Mouse (Mus musculus) lung, postnatal 0 days (tissue): ENCODE data around the gene Mesp2. TPM values are rescaled to one million over a fixed set of nuclear protein-coding genes. Genes with fewer than 3 reads are reported as not detected.
"Not testable (repeated sequence)": the region's sequence is repeated elsewhere in the genome, so short reads cannot be mapped to it uniquely, and the experiment has no call there.

Experiments used
- ATAC-seq: fragments of 200-750 bp; cut with Nextera tagmentation; 2 replicates; pipeline ENCODE4 v1.8.0; 2017; ENCODE audit warnings: moderate library complexity
- DNase-seq: peaks from one replicate; pipeline ENCODE4 v3.0.0-alpha.2; 2016; ENCODE audit warnings: low spot score
- H3K27ac ChIP-seq: fragments of 300-500 bp; sonication (generic); 2 replicates; pipeline ENCODE4 v1.5.1; 2014; ENCODE audit warnings: antibody characterized with exemption, mild to moderate bottlenecking, low read length, mixed read lengths
- H3K27me3 ChIP-seq: fragments of 300-500 bp; sonication (generic); replicated peaks from 2 replicates; pipeline ENCODE4 v1.6.1; 2014; ENCODE audit warnings: low read length, mixed read lengths; ENCODE audit not compliant: insufficient read depth
- H3K36me3 ChIP-seq: fragments of 300-500 bp; sonication (generic); 2 replicates; pipeline ENCODE4 v1.6.1; 2014; ENCODE audit warnings: low read length, mixed read lengths; ENCODE audit not compliant: insufficient read depth
- H3K4me1 ChIP-seq: fragments of 300-500 bp; sonication (generic); 2 replicates; pipeline ENCODE4 v1.6.1; 2014; ENCODE audit warnings: antibody characterized with exemption, low read depth, low read length, mixed read lengths; ENCODE audit not compliant: insufficient read depth
- H3K4me2 ChIP-seq: fragments of 300-500 bp; sonication (generic); replicated peaks from 2 replicates; pipeline ENCODE4 v1.6.1; 2014; ENCODE audit warnings: low read depth, mild to moderate bottlenecking, low read length, moderate library complexity, mixed read lengths
- H3K4me3 ChIP-seq: fragments of 300-500 bp; sonication (generic); 2 replicates; pipeline ENCODE4 v1.5.1; 2014; ENCODE audit warnings: low read depth, low read length
- H3K9ac ChIP-seq: fragments of 300-500 bp; sonication (generic); replicated peaks from 2 replicates; pipeline ENCODE4 v1.6.1; 2014; ENCODE audit warnings: low read depth, mild to moderate bottlenecking
- H3K9me3 ChIP-seq: fragments of 300-500 bp; sonication (generic); 2 replicates; pipeline ENCODE4 v1.6.1; 2016; ENCODE audit warnings: low read length, mixed read lengths
- CTCF ChIP-seq: IDR thresholded peaks from 2 replicates; pipeline ENCODE4 v1.5.1; 2016; ENCODE audit warnings: antibody characterized with exemption, mild to moderate bottlenecking
- EP300 ChIP-seq: IDR thresholded peaks from 2 replicates; pipeline ENCODE4 v1.6.1; 2016; ENCODE audit warnings: antibody characterized with exemption, mild to moderate bottlenecking, control low read depth
- WGBS: fragments of 180-500 bp; shearing (Covaris S2); extraction: QIAGEN DNeasy Blood & Tissue Kit; methylation state at CpG from one replicate; pipeline ENCODE4 v1.1.7; 2014; 5-methylcytosine and 5-hydroxymethylcytosine counted together
- polyA plus RNA-seq: library from polyadenylated mRNA; unstranded; fragments of >200 nt; fragmentation: Nextera tagmentation; extraction: Ambion mirVana; gene quantifications from 2 replicates; pipeline ENCODE4 v1.2.1, GENCODE M21; 2015

Mesp2 gene
- polyA plus RNA-seq, 1 experiment from 2014 or later: 0.99 TPM

- Histone ChIP-seq H3K9ac (no peak overlapping the region), H3K27me3 (no peaks in the 10 kb centered on the region), H3K4me2 (no peak overlapping the region), H3K36me3 (no peaks in the 10 kb centered on the region), H3K4me3 (no peak overlapping the region), H3K27ac (no peak overlapping the region), H3K9me3 (no peaks in the 10 kb centered on the region), H3K4me1 (no peaks in the 10 kb centered on the region)
- DNase-seq (no peak), ATAC-seq (no peak)
- TF ChIP-seq CTCF (no peak), EP300 (no peak)
- 50% methylated on average over 15 of the region's 15 CpGs for WGBS
Measured at GRCm38 (mm10) chr7:79771561-79772512, 38.7 kb upstream of the Mesp2 start.

- Histone ChIP-seq H3K4me3 (peak overlapping the region; percentile 33), H3K27ac (no peak overlapping the region), H3K4me1 (no peaks in the 10 kb centered on the region), H3K9me3 (no peaks in the 10 kb centered on the region), H3K27me3 (no peaks in the 10 kb centered on the region), H3K36me3 (no peaks in the 10 kb centered on the region), H3K9ac (0 out of 2 replicates have a peak overlapping the region, but pooled peaks have one; percentile 12), H3K4me2 (peak overlapping the region; percentile 64)
- no peak for TF ChIP-seq EP300
- peak; percentile 91 for TF ChIP-seq CTCF
- 23% methylated on average over 16 of the region's 16 CpGs for WGBS
- DNase-seq (peak; percentile 85), ATAC-seq (peak; percentile 82)
Measured at GRCm38 (mm10) chr7:79780647-79781626, 29.6 kb upstream of the Mesp2 start.

- Histone ChIP-seq H3K4me3 (no peak overlapping the region), H3K9ac (no peak overlapping the region), H3K4me1 (no peaks in the 10 kb centered on the region), H3K4me2 (no peak overlapping the region), H3K9me3 (no peaks in the 10 kb centered on the region), H3K36me3 (no peaks in the 10 kb centered on the region), H3K27me3 (no peaks in the 10 kb centered on the region), H3K27ac (no peak overlapping the region)
- no peak for ATAC-seq
- WGBS: 68% methylated on average over 11 of the region's 11 CpGs
- TF ChIP-seq CTCF (no peak), EP300 (no peak)
- no peak for DNase-seq
Measured at GRCm38 (mm10) chr7:79781826-79782515, 28.6 kb upstream of the Mesp2 start.

- Histone ChIP-seq H3K27me3 (no peaks in the 10 kb centered on the region), H3K9me3 (no peaks in the 10 kb centered on the region), H3K4me2 (no peak overlapping the region), H3K4me3 (no peak overlapping the region), H3K9ac (no peak overlapping the region), H3K36me3 (no peaks in the 10 kb centered on the region), H3K4me1 (no peaks in the 10 kb centered on the region), H3K27ac (no peak overlapping the region)
- WGBS: 76% methylated on average over 2 of the region's 2 CpGs
- DNase-seq (no peak), ATAC-seq (no peak)
- no peak for TF ChIP-seq CTCF
- no peak for TF ChIP-seq EP300
Measured at GRCm38 (mm10) chr7:79782516-79782855, 28.0 kb upstream of the Mesp2 start.

GRCm38 (mm10) chr7:79786295-79786694, 24.2 kb upstream of the Mesp2 start:
- no peak overlapping the region for H3K27ac ChIP-seq
- H3K36me3 ChIP-seq: no peaks in the 10 kb centered on the region
- peak; percentile 41 for ATAC-seq
- peaks cover 7% of the 10 kb centered on the region; the same call in 1 of the 2 replicates for H3K27me3 ChIP-seq
- H3K4me2 ChIP-seq: no peak overlapping the region
- 22% methylated on average over 6 of the region's 6 CpGs for WGBS
- H3K4me1 ChIP-seq: no peaks in the 10 kb centered on the region
- H3K4me3 ChIP-seq: no peak overlapping the region
- H3K9me3 ChIP-seq: no peaks in the 10 kb centered on the region
- peak; percentile 83 for TF ChIP-seq CTCF
- no peak for TF ChIP-seq EP300
- H3K9ac ChIP-seq: no peak overlapping the region
- peak; percentile 80 for DNase-seq

GRCm38 (mm10) chr7:79789812-79790211, 20.7 kb upstream of the Mesp2 start:
- not testable (repeated sequence) for H3K4me1 ChIP-seq, ATAC-seq, H3K36me3 ChIP-seq, DNase-seq, H3K4me3 ChIP-seq, H3K4me2 ChIP-seq, H3K27ac ChIP-seq, H3K9ac ChIP-seq, H3K9me3 ChIP-seq
- WGBS: 46% methylated on average over 2 of the region's 2 CpGs
- H3K27me3 ChIP-seq: peaks cover 34% of the 10 kb centered on the region
